Mouse (Mus musculus) megakaryocyte, adult 5-6 weeks (primary cell): ENCODE measurements around the gene Dpagt1. TPM values are rescaled to one million over a fixed set of nuclear protein-coding genes. Genes with fewer than 3 reads are reported as not detected.
A peak's percentile ranks its signal among the peaks of the same experiment; 100 is the strongest.
"Not testable (repeated sequence)": the region's sequence is repeated elsewhere in the genome, so short reads cannot be mapped to it uniquely, and the experiment has no call there.

Source experiments
- ATAC-seq: 2 replicates; pipeline ENCODE4 v1.8.0; 2016; ENCODE audit warnings: mild to moderate bottlenecking, inconsistent platforms; ENCODE audit not compliant: poor library complexity, severe bottlenecking
- total RNA-seq, 2 experiments: library from RNA; stranded (forward) in 1 of 2; stranded (reverse) in 1 of 2; fragments of 153-499, 151-499 nt in 1 of 2; fragments of 221-1000, 200-1000 nt in 1 of 2; gene quantifications; 2 replicates each; pipeline versions ENCODE4 v1.2.3 to v1.2.4; 2015 to 2017

Gene Dpagt1
- 37.7 and 39.4 TPM in 2 replicates for total RNA-seq (2015)
- total RNA-seq (2017) = 15.2 and 17.4 TPM in 2 replicates

DNA sequence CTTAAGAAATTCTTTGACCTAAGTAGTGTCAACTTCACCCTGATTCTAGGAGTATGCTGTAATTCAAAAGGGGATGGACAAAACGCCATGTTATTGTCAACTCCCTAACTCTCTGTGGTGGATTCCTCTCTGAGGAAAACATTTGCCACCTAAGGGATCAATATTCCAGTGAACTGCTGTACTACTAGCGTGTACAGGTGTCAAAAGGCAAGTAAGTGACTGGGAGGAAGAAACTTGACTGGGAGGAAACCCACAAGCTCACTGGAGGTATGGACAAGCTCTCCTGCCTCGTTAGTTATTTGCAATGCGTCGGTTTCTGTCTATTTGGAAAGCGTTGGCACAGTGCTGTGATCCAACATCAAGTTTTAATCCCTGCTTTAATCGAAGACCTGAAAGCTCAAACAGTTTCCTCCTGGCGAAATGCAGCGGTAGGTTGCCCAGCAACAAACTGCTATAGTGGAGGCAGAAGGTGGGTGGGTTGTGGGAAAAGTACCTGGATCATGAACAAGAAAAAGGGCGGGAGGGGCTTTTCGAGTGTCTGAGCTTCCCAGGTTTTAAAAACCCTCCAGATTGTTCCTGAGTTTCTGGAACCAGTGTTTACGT, at the start of gene Dpagt1:
TSS of gene Dpagt1 (plus strand) at position 252 of the 603 bp plus-strand sequence.
- no peak for ATAC-seq

DNA sequence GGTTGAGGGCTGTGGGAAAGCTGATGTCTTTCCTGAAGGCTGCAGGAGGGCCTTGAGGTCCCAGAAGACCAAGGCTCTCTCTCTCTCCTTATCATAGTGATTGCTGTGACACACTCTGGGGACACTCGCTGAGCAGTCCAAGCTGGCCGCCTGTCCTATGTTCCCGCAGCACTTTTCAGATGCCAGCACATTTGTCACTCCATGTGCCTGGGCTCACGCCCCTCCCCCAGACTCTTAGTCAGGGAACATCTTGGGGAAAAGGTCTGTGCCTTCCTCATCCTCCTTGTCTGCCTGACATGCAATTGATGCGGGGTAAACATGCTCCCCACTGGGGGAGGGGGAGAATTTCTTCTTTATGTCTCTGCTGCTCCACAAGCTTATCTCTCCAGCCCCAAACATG, 42.6 kb upstream of the Dpagt1 start:
- no peak for ATAC-seq

DNA sequence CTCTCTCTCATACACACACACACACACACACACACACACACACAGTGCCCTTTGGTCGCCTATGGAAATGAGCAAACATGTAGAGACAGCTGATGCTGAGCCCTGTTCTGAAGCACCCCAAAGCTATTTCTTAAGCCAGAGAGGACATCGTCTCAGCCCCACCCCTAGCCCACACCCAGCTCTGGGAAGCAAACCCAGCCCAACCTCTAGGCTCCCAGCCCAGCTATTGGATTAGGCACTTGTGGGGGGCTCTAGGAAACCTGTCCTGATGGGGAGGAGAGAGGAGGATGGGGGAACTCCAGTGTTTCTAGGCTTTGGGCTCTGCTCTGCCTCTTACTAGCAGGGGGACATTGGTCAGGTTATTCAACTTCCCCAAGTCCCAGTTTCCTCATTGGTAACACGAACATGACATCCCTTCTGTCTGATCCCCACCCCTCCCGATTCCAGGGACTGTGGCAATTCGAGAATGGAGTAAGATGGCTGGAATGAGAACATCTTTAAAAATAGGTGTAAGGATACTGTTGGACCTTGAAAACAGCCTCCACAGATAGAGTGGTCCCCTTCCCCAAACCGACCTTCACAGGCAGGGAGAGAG, 39.5 kb upstream of the Dpagt1 start:
- ATAC-seq = peak; percentile 39

DNA sequence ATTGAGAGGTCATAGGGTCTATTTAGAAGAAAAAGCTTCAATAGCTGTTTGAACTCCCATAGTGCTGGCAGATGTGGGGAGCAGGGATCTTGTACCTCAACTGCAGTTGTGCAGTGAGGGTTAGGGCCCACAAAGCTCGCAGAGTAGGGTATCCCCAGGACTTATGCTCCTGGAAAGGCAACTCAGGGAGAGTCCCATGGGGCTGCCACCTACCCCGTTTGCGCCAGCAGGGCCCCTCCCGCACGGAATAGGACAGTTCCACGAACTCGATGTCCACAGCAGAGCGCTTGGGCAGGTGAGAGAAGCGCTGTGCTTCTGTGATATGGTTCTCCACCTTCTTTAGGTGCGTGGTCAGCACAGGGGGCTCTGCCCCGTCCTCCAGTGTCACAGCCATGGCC, 38.8 kb upstream of the Dpagt1 start:
- ATAC-seq = 0 out of 2 replicates have a peak, but pooled peaks have one; percentile 5

DNA sequence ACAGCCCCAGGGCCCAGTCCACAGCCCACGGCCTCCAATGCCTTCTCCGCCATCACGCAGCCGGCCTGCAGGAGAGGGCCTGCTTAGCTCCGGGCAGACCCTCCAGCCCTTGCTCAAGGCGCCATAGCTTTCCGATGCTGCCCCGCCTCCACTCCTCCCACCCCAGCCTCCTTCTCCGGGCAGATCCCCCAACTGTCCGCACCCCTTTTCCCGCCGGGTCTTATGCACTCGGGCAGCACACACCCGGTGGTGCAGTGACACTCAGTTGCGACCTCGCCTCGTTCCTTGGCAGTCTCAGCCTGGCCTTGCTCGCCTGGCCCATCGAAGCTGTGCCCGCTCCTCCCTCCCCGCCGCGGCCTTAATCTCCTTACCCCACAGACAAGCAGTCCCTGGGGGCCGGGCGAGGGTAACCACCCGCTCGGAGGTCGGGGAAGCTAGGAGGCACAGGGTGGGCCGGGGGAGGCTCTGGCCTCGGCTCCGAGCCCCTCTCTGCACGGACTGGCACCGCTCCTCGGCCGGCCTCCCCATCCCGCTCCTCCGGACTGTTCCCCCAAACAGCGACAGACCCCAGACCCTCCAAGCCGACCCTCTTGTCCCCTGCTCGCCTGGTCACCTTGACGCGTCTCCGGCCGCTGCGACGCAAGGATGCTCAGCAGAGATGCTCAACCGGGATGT, 38.3 kb upstream of the Dpagt1 start:
- peak; percentile 25; the same call in 1 of the 2 replicates for ATAC-seq

DNA sequence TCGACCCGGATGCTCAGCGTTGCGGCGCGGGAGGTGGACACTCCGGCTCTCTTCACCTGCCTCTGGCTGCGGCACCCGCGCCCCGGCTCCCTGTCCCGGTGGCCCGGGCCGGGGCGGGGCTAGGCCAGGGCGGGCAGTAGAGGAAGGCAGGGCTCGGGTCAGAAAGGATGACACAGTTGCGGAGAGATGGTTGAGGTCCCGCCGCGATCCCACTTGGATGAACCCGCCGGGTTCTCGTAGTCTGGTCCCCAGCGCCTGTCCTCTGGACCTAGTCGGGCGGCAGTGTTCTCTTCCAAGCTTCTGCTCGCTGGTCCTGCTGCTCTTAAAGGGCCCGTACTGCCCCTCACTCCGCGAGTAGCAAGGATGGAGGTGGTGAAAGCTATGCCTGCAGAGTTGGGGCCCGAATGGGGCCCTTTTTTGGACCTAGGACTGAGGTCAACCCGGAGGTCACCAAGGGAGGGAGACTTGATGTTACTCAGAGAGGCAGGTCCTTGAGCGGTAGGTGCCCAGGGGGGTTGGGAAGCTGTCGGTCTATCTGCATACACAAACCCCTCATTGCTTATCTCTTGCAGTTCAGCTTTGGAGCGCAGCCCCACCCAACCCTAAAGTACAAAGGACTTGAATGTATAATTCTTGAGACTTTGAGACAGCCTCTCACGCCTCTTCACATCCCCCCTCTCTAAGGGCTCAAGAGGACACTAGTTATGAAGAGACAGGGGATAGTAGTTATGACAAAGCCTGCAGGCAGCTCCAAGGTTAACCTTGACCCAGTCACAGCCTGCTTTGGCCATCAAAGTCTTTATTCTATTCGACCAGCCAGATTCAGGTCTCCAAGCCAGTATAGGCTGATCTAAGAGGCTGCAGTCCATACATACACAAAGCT, 37.5 kb upstream of the Dpagt1 start, which contains the start of gene Abcg4:
TSS of gene Abcg4 (minus strand) at position 540 of the 883 bp plus-strand sequence.
- peak; percentile 41 for ATAC-seq

DNA sequence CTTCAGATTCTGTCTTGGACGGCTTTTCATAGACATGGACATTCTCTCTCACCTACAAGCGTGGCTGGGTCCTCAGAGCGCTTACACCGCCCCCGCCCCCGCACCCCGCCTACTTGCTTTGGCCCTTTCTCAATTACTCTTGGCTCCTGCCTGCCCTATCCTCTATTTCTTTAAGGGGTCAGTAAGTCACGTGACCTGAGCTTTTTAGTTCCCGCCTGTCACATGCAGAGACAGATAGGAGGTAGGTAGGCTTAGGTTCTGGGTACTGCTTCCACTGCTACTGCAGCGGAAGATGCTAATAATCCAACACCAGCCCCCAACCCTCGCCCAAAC, 36.9 kb upstream of the Dpagt1 start:
- ATAC-seq = no peak

DNA sequence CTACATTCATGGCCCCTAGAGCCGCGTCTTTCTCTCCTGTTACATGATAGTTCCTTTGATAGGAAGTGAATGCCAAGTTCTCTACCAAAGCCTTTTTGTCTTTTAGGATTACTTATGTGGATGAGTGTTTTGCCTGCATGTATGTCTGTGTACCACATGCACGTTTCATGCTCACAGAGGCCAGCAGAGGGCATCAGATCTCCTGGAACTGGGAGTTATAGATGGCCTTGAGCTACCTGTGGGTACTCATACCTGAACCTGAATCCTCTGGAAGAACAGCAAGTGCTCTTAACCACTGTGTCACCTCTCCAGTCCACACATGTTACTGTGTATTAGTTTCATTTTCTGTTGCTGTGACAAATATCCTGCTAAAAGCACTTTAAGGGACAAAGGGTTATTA, 33.3 kb upstream of the Dpagt1 start:
- peak; percentile 72 for ATAC-seq

DNA sequence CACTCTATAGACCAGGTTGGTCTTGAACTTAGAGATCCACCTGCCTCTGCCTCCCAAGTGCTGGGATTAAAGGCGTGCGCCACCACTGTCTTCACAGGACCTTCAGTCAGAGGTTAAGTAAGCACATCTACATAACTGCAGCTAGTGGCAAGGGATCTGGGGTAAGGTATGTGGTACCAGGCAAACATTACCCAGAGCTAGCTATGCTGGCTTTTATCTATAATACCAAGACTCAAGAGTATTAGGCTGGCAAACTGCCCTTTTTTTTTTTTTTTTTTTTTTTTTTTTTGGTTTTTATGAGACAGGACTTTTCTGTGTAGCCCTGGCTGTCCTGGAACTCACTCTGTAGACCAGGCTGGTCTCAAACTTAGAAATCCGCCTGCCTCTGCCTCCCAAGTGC, 25.8 kb upstream of the Dpagt1 start:
- not testable (repeated sequence) for ATAC-seq

DNA sequence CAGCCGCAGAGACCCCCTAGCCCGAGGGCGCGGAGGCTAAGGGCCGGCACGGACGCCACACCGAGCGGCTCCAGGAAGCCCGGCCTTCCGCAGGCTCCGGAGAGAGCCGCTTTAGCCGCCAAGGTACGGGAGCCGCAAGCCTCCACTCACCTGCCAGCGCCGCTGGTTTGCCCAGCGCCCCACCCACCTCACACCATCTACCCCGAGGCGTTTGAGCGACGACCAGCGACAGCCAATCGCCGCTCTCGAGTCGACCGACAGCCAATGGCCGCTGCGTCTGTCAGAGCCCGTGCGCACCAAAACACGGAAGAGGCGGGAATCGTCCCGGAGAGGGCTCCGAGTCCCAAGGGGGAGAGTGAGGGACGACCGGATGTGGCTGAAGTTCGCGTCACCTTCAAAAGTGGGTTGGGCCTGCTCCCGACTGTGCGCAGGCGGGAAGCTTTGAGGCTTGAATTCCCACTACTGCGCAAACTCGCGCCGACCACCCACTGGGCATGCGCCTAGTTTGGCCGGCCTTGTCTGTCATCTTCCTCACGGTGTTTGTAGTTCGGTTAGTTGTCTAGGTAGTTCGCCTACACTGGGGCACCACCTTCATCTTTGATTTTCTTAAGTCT, 20.2 kb upstream of the Dpagt1 start, which contains the start of gene Hinfp:
TSS of gene Hinfp (minus strand) at position 206 of the 614 bp plus-strand sequence.
- ATAC-seq = peak; percentile 99

DNA sequence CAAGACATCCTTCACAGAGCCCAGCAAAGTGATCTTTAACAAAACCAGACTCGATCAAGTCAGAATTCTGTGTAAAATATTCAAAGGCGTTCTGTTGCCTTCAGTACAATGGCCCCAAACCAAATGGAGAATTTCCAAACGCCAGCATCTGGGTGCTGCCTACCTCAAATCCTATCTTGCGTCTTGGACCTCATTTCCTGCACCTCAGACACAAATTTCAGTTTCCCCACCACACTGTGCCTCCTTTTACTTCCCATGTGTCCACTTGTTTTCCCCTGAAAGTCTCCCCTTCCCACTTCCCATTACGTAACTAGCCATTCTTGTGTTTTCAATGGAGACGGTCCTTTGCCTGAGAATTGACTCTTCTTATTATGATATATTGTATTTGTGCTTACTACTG, 19.3 kb upstream of the Dpagt1 start:
- no peak for ATAC-seq

DNA sequence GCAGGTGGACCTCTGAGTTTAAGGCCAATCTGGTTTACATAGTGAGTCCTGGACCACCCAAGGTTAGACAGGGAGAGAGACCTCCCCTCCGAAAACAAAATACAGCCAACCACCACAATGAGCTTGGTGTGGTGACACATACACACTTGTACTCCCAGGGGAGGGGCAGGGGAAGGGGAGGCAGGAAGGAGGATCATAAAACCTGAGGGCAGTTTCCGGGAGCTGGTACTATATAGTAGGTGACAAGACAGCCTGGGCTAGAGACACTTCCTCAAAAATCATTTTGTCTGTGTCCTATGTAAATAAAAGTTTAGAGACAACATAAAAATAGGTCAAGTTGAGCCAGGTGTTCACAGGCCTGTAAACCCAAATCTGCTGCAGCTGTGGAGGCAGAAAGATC, 18.6 kb upstream of the Dpagt1 start:
- ATAC-seq = no peak

DNA sequence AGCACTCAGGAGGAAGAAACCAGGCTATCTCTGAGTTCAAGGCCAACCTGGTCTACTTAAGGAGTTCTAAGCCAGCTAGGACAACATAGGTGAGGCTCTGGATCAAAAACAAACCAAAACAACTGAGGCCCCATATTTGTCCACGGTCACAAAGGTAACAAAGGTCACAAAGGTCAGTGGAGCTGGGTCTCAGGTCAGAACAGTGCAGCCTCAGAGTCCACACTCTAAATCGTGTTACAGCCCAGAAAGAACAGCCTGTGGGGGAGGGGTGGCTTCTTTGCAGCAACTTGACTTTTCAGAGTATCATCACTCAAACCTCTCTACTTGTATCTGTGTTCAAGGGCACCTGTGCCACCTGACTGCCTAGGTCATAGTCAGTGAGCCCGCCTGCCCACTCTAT, 16.1 kb upstream of the Dpagt1 start:
- ATAC-seq = no peak

DNA sequence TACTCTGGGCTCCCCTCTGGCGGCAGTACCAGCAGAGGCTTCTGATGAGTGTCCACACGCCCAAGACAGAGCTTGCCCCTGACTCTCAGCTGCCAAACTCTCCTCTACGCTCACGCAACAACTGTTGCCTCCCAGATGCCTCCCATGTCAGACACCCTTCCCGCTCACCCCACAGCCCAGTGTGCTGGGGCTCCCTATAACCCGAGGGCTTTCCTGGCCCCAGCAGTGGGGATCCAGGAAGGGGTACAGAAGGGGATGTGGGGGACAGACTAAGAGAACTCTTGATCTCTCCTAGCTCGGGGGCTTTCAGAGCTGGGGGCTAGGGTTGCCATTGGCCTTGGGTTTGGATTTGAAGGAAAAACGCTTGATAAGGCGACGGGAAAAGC, 15.1 kb upstream of the Dpagt1 start:
- ATAC-seq = no peak

DNA sequence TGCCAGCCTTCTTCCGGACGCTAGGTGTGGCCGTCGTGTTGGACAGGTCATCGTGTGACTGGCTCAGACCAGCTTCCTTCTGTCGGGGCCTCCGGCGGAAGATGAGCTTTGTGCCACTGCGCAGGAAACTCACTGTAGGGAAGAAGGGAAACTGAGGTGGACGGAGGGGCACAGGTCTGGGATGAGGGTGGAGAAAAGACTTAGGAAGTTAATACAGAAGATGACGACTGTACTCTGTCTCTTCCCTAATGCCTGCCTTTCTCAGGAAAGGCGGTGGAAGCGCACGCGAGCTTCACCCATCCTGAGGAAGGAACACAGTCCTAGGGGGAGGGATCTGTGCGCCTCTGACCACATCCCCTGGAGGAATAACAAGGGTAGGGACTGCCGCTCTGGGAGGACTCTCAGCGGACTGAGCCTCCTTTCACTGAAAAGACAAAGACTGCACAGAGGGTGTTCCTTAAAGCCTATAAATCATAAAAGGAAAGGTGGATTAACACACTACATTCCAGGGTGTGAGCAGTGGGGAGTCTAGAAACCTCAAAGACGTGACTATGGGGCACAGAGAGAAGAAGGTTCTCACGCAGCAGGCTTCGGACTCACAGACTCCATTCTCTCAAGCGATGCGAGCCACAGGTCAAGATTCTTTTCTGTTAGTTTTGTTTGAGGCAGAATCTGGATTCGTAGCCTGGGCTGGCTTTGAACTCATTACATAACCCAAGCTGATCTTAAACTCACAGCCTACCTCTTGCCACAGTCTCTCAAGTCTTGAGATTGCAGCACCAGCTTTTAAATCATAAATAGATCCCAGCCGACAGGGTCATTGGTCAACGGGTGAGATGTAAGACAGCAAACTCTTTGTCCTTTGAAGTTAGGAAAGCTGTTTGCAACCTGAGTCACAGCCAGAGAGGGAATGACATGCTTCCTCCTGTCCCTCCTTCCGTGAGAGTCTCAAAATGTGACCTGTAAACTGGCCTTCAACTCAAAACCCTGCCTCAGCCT, 14.4 kb upstream of the Dpagt1 start:
- no peak for ATAC-seq

DNA sequence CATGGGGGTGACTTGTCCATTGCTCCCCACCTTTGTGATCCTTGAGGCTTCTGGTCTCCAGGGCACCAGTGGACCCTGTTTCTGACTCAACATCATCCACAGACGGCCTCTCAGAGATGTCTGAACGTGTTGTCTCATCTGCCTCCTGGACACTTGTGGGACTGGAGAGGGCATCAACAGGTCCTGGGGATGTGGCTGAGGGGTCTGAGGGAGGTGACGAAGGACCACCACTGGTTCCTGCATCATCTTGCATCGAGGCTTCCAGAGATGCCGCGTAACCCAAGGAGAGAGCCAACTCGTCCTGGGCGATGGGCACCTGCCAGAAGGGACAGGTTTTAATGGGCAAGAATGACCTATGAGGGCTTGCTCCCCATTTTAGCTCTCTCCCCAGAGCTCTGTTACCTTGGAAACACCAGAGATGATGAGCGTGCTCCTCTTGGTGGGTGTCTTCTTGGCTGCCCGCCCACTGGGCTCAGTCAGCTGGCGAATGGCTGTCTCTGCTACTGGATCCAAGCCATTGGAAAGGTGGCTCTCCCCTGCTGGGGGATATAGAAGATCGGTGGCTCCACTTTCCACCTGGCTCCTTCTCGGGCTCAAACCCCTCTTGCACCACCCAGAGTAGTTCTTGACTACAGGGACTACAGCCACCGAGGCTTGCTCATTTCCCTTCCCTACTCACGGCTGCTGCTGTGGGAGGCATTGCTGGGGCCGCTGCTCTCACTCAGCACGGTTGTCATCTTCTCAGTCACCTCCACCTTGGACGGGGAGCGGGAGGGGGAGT, 12.2 kb upstream of the Dpagt1 start:
- no peak for ATAC-seq

DNA sequence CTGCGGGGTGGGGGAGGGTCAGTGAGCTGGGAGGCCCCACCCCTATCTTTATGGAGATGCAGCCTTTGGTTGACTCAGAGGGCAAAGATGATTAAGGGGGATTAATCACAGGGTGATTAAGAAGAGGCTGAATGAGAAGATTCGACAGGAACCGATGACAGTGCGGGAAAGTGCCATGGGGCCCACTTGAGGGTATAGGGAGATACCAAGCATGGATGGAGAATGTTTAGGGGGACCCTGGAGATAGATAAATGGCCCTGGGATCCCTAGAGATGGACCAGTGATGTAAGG, 11.6 kb upstream of the Dpagt1 start:
- no peak for ATAC-seq

DNA sequence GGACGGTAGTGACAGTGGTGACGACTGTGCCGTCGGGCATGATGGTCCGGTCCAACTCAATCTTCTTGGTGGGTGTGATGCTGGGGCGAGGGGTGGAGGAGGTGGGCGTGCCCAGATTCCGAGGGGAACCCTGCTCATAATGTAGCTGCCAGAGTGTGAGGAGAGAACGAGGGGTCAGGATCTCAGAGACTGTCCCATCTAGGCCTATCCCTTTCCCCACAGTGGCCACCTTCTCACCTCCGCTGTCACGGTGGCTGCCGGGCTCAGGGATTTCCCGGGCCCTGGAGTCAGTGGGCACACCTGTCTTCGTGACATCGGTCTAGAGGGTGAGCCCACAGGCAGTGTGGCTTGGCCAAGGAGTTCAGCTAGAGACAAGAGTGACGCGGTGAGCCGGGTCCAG, 10.9 kb upstream of the Dpagt1 start:
- ATAC-seq = no peak

DNA sequence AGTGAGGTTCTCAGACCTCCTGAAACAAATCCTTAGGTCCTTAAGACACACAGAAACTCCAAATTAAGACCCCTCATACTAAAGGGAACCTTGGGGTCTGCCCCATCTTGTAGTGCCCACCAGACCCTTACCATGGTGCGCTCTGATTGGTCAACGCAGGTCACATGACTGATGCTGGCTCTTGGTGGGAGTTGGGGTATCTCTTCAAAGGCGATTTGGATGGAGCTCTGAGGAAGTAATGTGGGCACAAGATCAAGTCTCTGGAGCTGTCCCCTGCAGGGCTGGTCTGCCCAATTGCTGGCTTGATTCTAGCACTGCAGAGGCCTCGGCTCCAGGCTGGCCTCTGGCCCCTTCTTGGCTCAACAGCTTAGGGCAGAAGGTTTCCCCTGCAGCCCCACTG, 8.4 kb upstream of the Dpagt1 start:
- no peak for ATAC-seq
